Comparison of ENCODE assay signal across 23 mouse cellular contexts in genomic region chr5:146786123-146786522, GRCm38 (mm10). TPM values are rescaled to one million over a fixed set of nuclear protein-coding genes. Genes with fewer than 3 reads are reported as not detected.
DNase-seq lines count a peak whose midpoint lies in the region; ATAC-seq and TF ChIP-seq lines count a peak whose summit lies in the region.
"Had no signal": no experiment of that assay in that cellular context is flagged by ENCODE, and none has a peak within 500 bp of the region (broad histone marks: within the 10 kb centered on the region; RNA-seq: fewer than 3 reads in every experiment).

No protein-coding gene starts in this region.

- H3K36me3 ChIP-seq in kidney, postnatal 0 days (ENCODE audit: insufficient read depth, low read length): no peaks in the 10 kb centered on the region
- no peaks in the 10 kb centered on the region for H3K36me3 ChIP-seq in lung, embryonic 16.5 days (ENCODE audit: control insufficient read depth, insufficient read depth, low read length)
- no peaks in the 10 kb centered on the region for H3K36me3 ChIP-seq in intestine, postnatal 0 days (ENCODE audit: control insufficient read depth, insufficient read depth)
- H3K36me3 ChIP-seq: embryonic facial prominence, embryonic 12.5 days had no signal

- no peak for TF ChIP-seq CTCF in kidney, postnatal 0 days (IDR thresholded peaks at IDR 0.05; ENCODE audit: low read depth)
- TF ChIP-seq CTCF in intestine, postnatal 0 days (IDR thresholded peaks at IDR 0.05; ENCODE audit: low read depth): no peak

- no peak overlapping the region for H3K9ac ChIP-seq in kidney, postnatal 0 days (ENCODE audit: low read depth, low read length)
- H3K9ac ChIP-seq in lung, embryonic 16.5 days (ENCODE audit: low read length): no peak overlapping the region
- no peak overlapping the region for H3K9ac ChIP-seq in intestine, postnatal 0 days (ENCODE audit: low read depth, low read length)
- H3K9ac ChIP-seq: embryonic facial prominence, embryonic 12.5 days; embryonic facial prominence, embryonic 15.5 days; forebrain, postnatal 0 days had no signal

- DNase-seq in kidney, adult 9 months: peak; percentile 56
- DNase-seq in kidney, postnatal 25 days: no peak
- DNase-seq in kidney, postnatal 0 days (ENCODE audit: low spot score): no peak
- no peak for DNase-seq in kidney, postnatal 4 days
- no peak for DNase-seq in lung, postnatal 25 days (ENCODE audit: low spot score)
- no peak for DNase-seq in right cerebral cortex, postnatal 36 days (ENCODE audit: low spot score in 2 of 2)
- DNase-seq: adrenal gland, adult 2 months; adrenal gland, postnatal 14 days; cerebellum, adult 11 months; cerebellum, adult 2 months; cerebellum, adult 9-11 months; cerebellum, postnatal 25 days; forebrain, postnatal 0 days; gastrocnemius, adult 2 months; gastrocnemius, postnatal 14 days; heart, adult 11 months had no signal

- H3K27me3 ChIP-seq in kidney, postnatal 0 days (ENCODE audit: insufficient read depth, low read length): no peaks in the 10 kb centered on the region
- H3K27me3 ChIP-seq in lung, embryonic 16.5 days (ENCODE audit: control insufficient read depth, insufficient read depth, low read depth, low read length): no peaks in the 10 kb centered on the region
- no peaks in the 10 kb centered on the region for H3K27me3 ChIP-seq in intestine, postnatal 0 days (replicated peaks; ENCODE audit: control insufficient read depth, insufficient read depth, low read length)
- H3K27me3 ChIP-seq: embryonic facial prominence, embryonic 12.5 days; embryonic facial prominence, embryonic 15.5 days had no signal

- peak overlapping the region; percentile 75 for H3K27ac ChIP-seq in kidney, postnatal 0 days
- peak overlapping the region; percentile 54 for H3K27ac ChIP-seq in lung, embryonic 16.5 days (ENCODE audit: low read length)
- H3K27ac ChIP-seq in intestine, postnatal 0 days (ENCODE audit: low read depth, low read length): 0 out of 2 replicates have a peak overlapping the region, but pooled peaks have one; percentile 35
- H3K27ac ChIP-seq: embryonic facial prominence, embryonic 12.5 days; embryonic facial prominence, embryonic 15.5 days; gastrocnemius, adult 2 months had no signal

- H3K4me2 ChIP-seq in kidney, postnatal 0 days (ENCODE audit: low read length): no peak overlapping the region
- H3K4me2 ChIP-seq in lung, embryonic 16.5 days (ENCODE audit: low read depth, low read length): no peak overlapping the region
- no peak overlapping the region for H3K4me2 ChIP-seq in intestine, postnatal 0 days (replicated peaks; ENCODE audit: low read depth)
- H3K4me2 ChIP-seq: embryonic facial prominence, embryonic 12.5 days; embryonic facial prominence, embryonic 15.5 days; heart, embryonic 11.5 days had no signal

- no peak overlapping the region for H3K4me3 ChIP-seq in kidney, postnatal 0 days (replicated peaks; ENCODE audit: low read depth, low read length)
- H3K4me3 ChIP-seq in lung, embryonic 16.5 days (ENCODE audit: low read length): no peak overlapping the region
- no peak overlapping the region for H3K4me3 ChIP-seq in intestine, postnatal 0 days (ENCODE audit: low read depth, low read length)
- H3K4me3 ChIP-seq: embryonic facial prominence, embryonic 12.5 days; embryonic facial prominence, embryonic 15.5 days; gastrocnemius, adult 2 months had no signal

- H3K4me1 ChIP-seq in kidney, postnatal 0 days (replicated peaks; ENCODE audit: insufficient read depth, low read length): peaks cover 36% of the 10 kb centered on the region
- peaks cover 31% of the 10 kb centered on the region for H3K4me1 ChIP-seq in lung, embryonic 16.5 days (replicated peaks; ENCODE audit: control insufficient read depth, insufficient read depth, low read length)
- peaks cover 8% of the 10 kb centered on the region for H3K4me1 ChIP-seq in intestine, postnatal 0 days (replicated peaks; ENCODE audit: control insufficient read depth, insufficient read depth, low read length)

- WGBS in kidney, postnatal 0 days: 42% methylated on average over 8 of the region's 8 CpGs
- WGBS in lung, embryonic 16.5 days: 45% methylated on average over 8 of the region's 8 CpGs
- 49% methylated on average over 8 of the region's 8 CpGs for WGBS in intestine, postnatal 0 days

- peak; percentile 62 for ATAC-seq in kidney, postnatal 0 days (replicated peaks; ENCODE audit: low FRiP score, low read depth)
- ATAC-seq in lung, embryonic 16.5 days (ENCODE audit: low read depth): peak; percentile 68
- ATAC-seq in intestine, postnatal 0 days: no peak
- ATAC-seq: CD4-positive, CD25-positive, alpha-beta regulatory T cell, adult 4 months; forebrain, embryonic 14.5 days; forebrain, postnatal 0 days had no signal

- H3K9me3 ChIP-seq in kidney, postnatal 0 days (replicated peaks; ENCODE audit: low read length): no peaks in the 10 kb centered on the region
- no peaks in the 10 kb centered on the region for H3K9me3 ChIP-seq in lung, embryonic 16.5 days (ENCODE audit: control insufficient read depth, low read length)
- no peaks in the 10 kb centered on the region for H3K9me3 ChIP-seq in intestine, postnatal 0 days (ENCODE audit: control insufficient read depth)
- H3K9me3 ChIP-seq: embryonic facial prominence, embryonic 12.5 days; embryonic facial prominence, embryonic 15.5 days had no signal

RNA-seq across cellular contexts. Expression of gene Usp12, which starts 8.7 kb away (rescaled TPM):
- 18.7 and 20.0 TPM in 2 replicates for polyA plus RNA-seq in kidney, postnatal 0 days (2015; fragmentation: Nextera tagmentation; extraction: Ambion mirVana)
- 17.0 and 17.2 TPM in 2 replicates for polyA plus RNA-seq in lung, embryonic 16.5 days (2015; fragmentation: Nextera tagmentation; extraction: Ambion mirVana)
- 21.7 and 24.0 TPM in 2 replicates for polyA plus RNA-seq in intestine, postnatal 0 days (2015; fragmentation: Nextera tagmentation; extraction: Ambion mirVana)

RNA-seq across cellular contexts. Expression of gene Rpl21, which starts 46.6 kb away (rescaled TPM):
- polyA plus RNA-seq in kidney, postnatal 0 days (2015; fragmentation: Nextera tagmentation; extraction: Ambion mirVana): 604 and 688 TPM in 2 replicates
- polyA plus RNA-seq in lung, embryonic 16.5 days (2015; fragmentation: Nextera tagmentation; extraction: Ambion mirVana): 510 and 546 TPM in 2 replicates
- 426 and 430 TPM in 2 replicates for polyA plus RNA-seq in intestine, postnatal 0 days (2015; fragmentation: Nextera tagmentation; extraction: Ambion mirVana)

RNA-seq across cellular contexts. Expression of gene Rasl11a, which starts 58.7 kb away (rescaled TPM):
- 112 and 115 TPM in 2 replicates for polyA plus RNA-seq in kidney, postnatal 0 days (2015; fragmentation: Nextera tagmentation; extraction: Ambion mirVana)
- 30.0 and 33.9 TPM in 2 replicates for polyA plus RNA-seq in lung, embryonic 16.5 days (2015; fragmentation: Nextera tagmentation; extraction: Ambion mirVana)
- 17.6 TPM in 2 replicates for polyA plus RNA-seq in intestine, postnatal 0 days (2015; fragmentation: Nextera tagmentation; extraction: Ambion mirVana)
